ENCODE assay signal across 13 mouse cellular contexts in genomic region chr6:50318590-50319172, GRCm38 (mm10). TPM values are rescaled to one million over a fixed set of nuclear protein-coding genes. Genes with fewer than 3 reads are reported as not detected.
A peak's percentile ranks its signal among the peaks of the same experiment; 100 is the strongest.
DNase-seq lines count a peak whose midpoint lies in the region; ATAC-seq and TF ChIP-seq lines count a peak whose summit lies in the region.
"Had no signal": no experiment of that assay in that cellular context is flagged by ENCODE, and none has a peak within 500 bp of the region (broad histone marks: within the 10 kb centered on the region; RNA-seq: fewer than 3 reads in every experiment).

No protein-coding gene starts in this region.

- ATAC-seq in hindbrain, embryonic 11.5 days (ENCODE audit: low FRiP score) = no peak
- ATAC-seq: intestine, embryonic 16.5 days had no signal

- H3K27ac ChIP-seq in hindbrain, embryonic 10.5 days = peak overlapping the region; percentile 62; the same call in 1 of the 2 replicates
- H3K27ac ChIP-seq in hindbrain, embryonic 11.5 days (ENCODE audit: low read depth, low read length) = no peak overlapping the region
- no peak overlapping the region for H3K27ac ChIP-seq in thymus, adult 2 months (ENCODE audit: control insufficient read depth, insufficient read depth, low read length)
- H3K27ac ChIP-seq: limb, embryonic 15.5 days had no signal

- 74% methylated on average over 7 of the region's 7 CpGs for WGBS in hindbrain, embryonic 10.5 days
- WGBS in hindbrain, embryonic 11.5 days = 76% methylated on average over 7 of the region's 7 CpGs
- 91% methylated on average over 7 of the region's 7 CpGs for WGBS in thymus, adult 2 months

- H3K4me1 ChIP-seq in hindbrain, embryonic 10.5 days (replicated peaks) = peaks cover 20% of the 10 kb centered on the region
- no peaks in the 10 kb centered on the region for H3K4me1 ChIP-seq in hindbrain, embryonic 11.5 days (replicated peaks; ENCODE audit: control insufficient read depth, insufficient read depth, low read length)
- H3K4me1 ChIP-seq in thymus, adult 2 months (replicated peaks; ENCODE audit: control insufficient read depth, insufficient read depth, low read length) = peaks cover 14% of the 10 kb centered on the region

- H3K4me3 ChIP-seq in hindbrain, embryonic 10.5 days = no peak overlapping the region
- no peak overlapping the region for H3K4me3 ChIP-seq in hindbrain, embryonic 11.5 days (ENCODE audit: low read depth, low read length)
- no peak overlapping the region for H3K4me3 ChIP-seq in thymus, adult 2 months (ENCODE audit: control insufficient read depth, insufficient read depth, low read length)
- H3K4me3 ChIP-seq: limb, embryonic 15.5 days; myocyte had no signal

- H3K4me2 ChIP-seq in hindbrain, embryonic 11.5 days (replicated peaks; ENCODE audit: low read depth, low read length) = no peak overlapping the region
- H3K4me2 ChIP-seq: limb, embryonic 15.5 days had no signal

- H3K36me3 ChIP-seq in hindbrain, embryonic 10.5 days = 0 out of 2 replicates have a peak, but pooled peaks cover 4% of the 10 kb centered on the region
- no peaks in the 10 kb centered on the region for H3K36me3 ChIP-seq in hindbrain, embryonic 11.5 days (ENCODE audit: control insufficient read depth, insufficient read depth, low read length)
- no peaks in the 10 kb centered on the region for H3K36me3 ChIP-seq in thymus, adult 2 months (ENCODE audit: control insufficient read depth, insufficient read depth, low read length)

- no peak overlapping the region for H3K9ac ChIP-seq in hindbrain, embryonic 11.5 days (ENCODE audit: low read depth, low read length)
- H3K9ac ChIP-seq: limb, embryonic 15.5 days had no signal

- TF ChIP-seq CTCF in thymus, adult 2 months (IDR thresholded peaks at IDR 0.05; ENCODE audit: borderline replicate concordance, control insufficient read depth, extremely low read depth, insufficient read depth, low read length, poor library complexity) = no peak

- no peak for TF ChIP-seq POLR2A in thymus, adult 2 months (IDR thresholded peaks at IDR 0.05; ENCODE audit: control insufficient read depth, extremely low read depth, insufficient read depth, low read length, poor library complexity)

- H3K9me3 ChIP-seq in hindbrain, embryonic 10.5 days = no peaks in the 10 kb centered on the region
- no peaks in the 10 kb centered on the region for H3K9me3 ChIP-seq in hindbrain, embryonic 11.5 days (ENCODE audit: control insufficient read depth, low read length)
- H3K9me3 ChIP-seq: limb, embryonic 15.5 days had no signal

- no peaks in the 10 kb centered on the region for H3K27me3 ChIP-seq in hindbrain, embryonic 10.5 days (ENCODE audit: insufficient read depth, poor library complexity, severe bottlenecking)
- no peaks in the 10 kb centered on the region for H3K27me3 ChIP-seq in hindbrain, embryonic 11.5 days (ENCODE audit: control insufficient read depth, insufficient read depth, low read length)
- H3K27me3 ChIP-seq in thymus, adult 2 months (ENCODE audit: control insufficient read depth, insufficient read depth, low read length) = no peaks in the 10 kb centered on the region
- H3K27me3 ChIP-seq: limb, embryonic 15.5 days had no signal

- DNase-seq in hindbrain, embryonic 10.5 days (ENCODE audit: low spot score) = no peak
- no peak for DNase-seq in hindbrain, embryonic 11.5 days (ENCODE audit: low spot score)
- DNase-seq in brain, adult 2 months (ENCODE audit: low read depth, low spot score) = peak; percentile 83
- DNase-seq in left cerebral cortex, adult 18-20 months (ENCODE audit: low spot score in 2 of 2) = peak; percentile 59 to 68
- DNase-seq in right cerebral cortex, postnatal 10 days (ENCODE audit: low spot score in 2 of 2) = peak; percentile 79 to 88
- DNase-seq in thymus, adult 18-20 months = no peak
- DNase-seq in thymus, adult 2 months = no peak
- DNase-seq: cerebellum, adult 11-12 months; lung, postnatal 14 days; thymus, postnatal 4 days had no signal

RNA-seq across cellular contexts. Expression of gene Gsdme, which starts 55.0 kb away (rescaled TPM):
- 41.7 and 47.0 TPM in 2 replicates for polyA plus RNA-seq in hindbrain, embryonic 10.5 days (2016; fragmentation: Nextera tagmentation; extraction: Ambion mirVana)
- 55.0 TPM in 2 replicates for polyA plus RNA-seq in hindbrain, embryonic 11.5 days (2014; fragmentation: Nextera tagmentation; extraction: Ambion mirVana)
- 10 to 100 TPM; 12.3 to 12.4 TPM for total RNA-seq in left cerebral cortex, adult 18-20 months (2021)
- polyA plus RNA-seq in thymus, adult 2 months (2012; rRNA removed) = 0.59 and 0.89 TPM in 2 replicates

Comparison
In these comparisons a context has a peak if more than half of its experiments do, and no peak if none do; other contexts are left out.
1. DNase-seq: peak in brain, adult 2 months (single experiment), left cerebral cortex, adult 18-20 months (2 of 2) and right cerebral cortex, postnatal 10 days (2 of 2); none in hindbrain, embryonic 10.5 days (single experiment), hindbrain, embryonic 11.5 days (single experiment), thymus, adult 18-20 months (0 of 2) and thymus, adult 2 months (single experiment).
2. RNA of gene Gsdme, which starts 55.0 kb away (polyA plus RNA-seq): 55.0 TPM in hindbrain, embryonic 11.5 days and 41.7 to 47.0 TPM in hindbrain, embryonic 10.5 days; 0.59 to 0.89 TPM in thymus, adult 2 months; every median in the first group is over 10 times any median in the second.